Mouse (Mus musculus): ENCODE measurements around the gene Zbtb37. TPM values are rescaled to one million over a fixed set of nuclear protein-coding genes. Genes with fewer than 3 reads are reported as not detected.
"Not testable (repeated sequence)": the region's sequence is repeated elsewhere in the genome, so short reads cannot be mapped to it uniquely, and the experiment has no call there.

Zbtb37 gene
- polyA plus RNA-seq, 1 experiment, result 8.2 TPM

GRCm38 (mm10) chr1:161010436-161010835 is 24.2 kb downstream of the Zbtb37 start:
- TF ChIP-seq CTCF (IDR thresholded peaks at IDR 0.05; ENCODE audit: low read depth, low read length), result no peak
- TF ChIP-seq POLR2A (IDR thresholded peaks at IDR 0.05; ENCODE audit: borderline replicate concordance, low read depth, low read length), result no peak
- Histone ChIP-seq H3K27ac (ENCODE audit: insufficient read depth, low read depth, low read length) (no peak overlapping the region), H3K4me3 (ENCODE audit: insufficient read depth, low read length) (no peak overlapping the region), H3K4me1 (ENCODE audit: control insufficient read depth, insufficient read depth, low read length) (peaks cover 3% of the 10 kb centered on the region)

DNA sequence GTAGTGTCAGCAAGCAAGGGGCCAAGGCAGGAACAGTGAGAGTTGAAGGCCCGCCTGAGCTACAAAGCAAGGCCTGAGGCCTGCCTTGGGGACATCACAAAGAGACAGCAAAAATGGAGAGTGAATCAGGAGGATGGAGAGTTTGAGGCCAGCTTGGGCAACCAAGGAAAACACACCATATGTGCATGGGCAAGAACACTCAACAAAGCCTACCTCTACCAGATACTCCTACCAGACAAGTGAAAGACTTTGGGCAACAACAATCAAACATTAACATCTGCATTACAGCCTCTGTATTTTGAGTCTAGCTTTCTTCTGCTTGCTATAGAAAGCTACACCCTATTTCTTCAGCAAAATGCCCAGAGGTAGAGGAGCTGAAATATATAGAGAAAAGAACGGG is 26.6 kb downstream of the Zbtb37 start:
- no peak overlapping the region for H3K27ac ChIP-seq (ENCODE audit: insufficient read depth, low read depth, low read length)
- TF ChIP-seq POLR2A (IDR thresholded peaks at IDR 0.05; ENCODE audit: borderline replicate concordance, low read depth, low read length) (no peak), CTCF (IDR thresholded peaks at IDR 0.05; ENCODE audit: low read depth, low read length) (no peak)

DNA sequence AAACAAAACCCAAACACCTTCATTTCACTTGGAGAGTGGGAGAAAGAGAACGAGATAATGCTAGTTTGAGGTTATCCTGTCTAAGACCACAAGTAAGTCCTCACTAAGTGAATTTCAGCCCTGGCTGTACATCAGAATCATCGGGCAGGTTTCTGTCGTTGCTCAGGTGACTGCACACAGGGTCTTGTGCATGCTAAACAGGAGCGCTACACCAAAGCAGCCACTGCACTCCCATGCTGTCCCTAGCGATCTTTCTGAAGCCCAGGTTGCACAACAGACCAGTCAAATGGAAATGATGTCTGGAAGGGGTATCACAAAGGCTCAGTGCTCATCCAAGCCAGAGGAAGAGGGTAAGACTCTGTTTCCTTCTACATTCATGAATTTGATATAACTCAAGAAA is 28.2 kb downstream of the Zbtb37 start:
- TF ChIP-seq CTCF (IDR thresholded peaks at IDR 0.05; ENCODE audit: low read depth, low read length) (no peak), POLR2A (IDR thresholded peaks at IDR 0.05; ENCODE audit: borderline replicate concordance, low read depth, low read length) (no peak)
- no peak overlapping the region for H3K27ac ChIP-seq (ENCODE audit: insufficient read depth, low read depth, low read length)
- no peak overlapping the region for H3K4me3 ChIP-seq (ENCODE audit: insufficient read depth, low read length)
- H3K4me1 ChIP-seq (ENCODE audit: control insufficient read depth, insufficient read depth, low read length), result peaks cover 3% of the 10 kb centered on the region

More for the DNA sequence above, 26.6 kb downstream of the Zbtb37 start:
- Histone ChIP-seq H3K4me1 (ENCODE audit: control insufficient read depth, insufficient read depth, low read length) (peaks cover 3% of the 10 kb centered on the region), H3K4me3 (ENCODE audit: insufficient read depth, low read length) (no peak overlapping the region)

DNA sequence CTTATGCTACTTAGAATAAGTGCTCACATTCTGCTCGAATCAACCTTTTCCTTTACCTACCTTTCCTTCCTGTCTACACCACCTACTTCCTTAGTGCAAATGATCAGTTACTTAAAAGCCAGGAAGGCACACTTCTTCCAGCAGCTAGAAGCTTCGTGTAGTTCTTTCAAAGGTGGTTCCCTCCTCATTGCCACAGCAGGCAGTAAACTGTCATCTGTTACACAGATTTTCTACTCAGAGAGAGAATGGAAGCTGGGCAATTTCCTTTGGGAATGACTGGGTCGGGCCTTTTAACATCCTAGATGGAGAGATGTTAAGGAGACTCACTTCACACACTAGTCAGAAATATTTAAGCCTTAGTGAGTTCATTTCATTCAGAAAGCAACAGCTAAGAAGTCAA is 29.1 kb downstream of the Zbtb37 start:
- Histone ChIP-seq H3K4me3 (ENCODE audit: insufficient read depth, low read length) (no peak overlapping the region), H3K4me1 (ENCODE audit: control insufficient read depth, insufficient read depth, low read length) (peaks cover 3% of the 10 kb centered on the region), H3K27ac (ENCODE audit: insufficient read depth, low read depth, low read length) (no peak overlapping the region)
- no peak for TF ChIP-seq POLR2A (IDR thresholded peaks at IDR 0.05; ENCODE audit: borderline replicate concordance, low read depth, low read length)
- TF ChIP-seq CTCF (IDR thresholded peaks at IDR 0.05; ENCODE audit: low read depth, low read length), result no peak

GRCm38 (mm10) chr1:161004942-161005341 is 29.7 kb downstream of the Zbtb37 start:
- no peak overlapping the region for H3K4me3 ChIP-seq (ENCODE audit: insufficient read depth, low read length)
- H3K27ac ChIP-seq (ENCODE audit: insufficient read depth, low read depth, low read length), result no peak overlapping the region
- peaks cover 3% of the 10 kb centered on the region for H3K4me1 ChIP-seq (ENCODE audit: control insufficient read depth, insufficient read depth, low read length)
- TF ChIP-seq CTCF (IDR thresholded peaks at IDR 0.05; ENCODE audit: low read depth, low read length), result no peak
- TF ChIP-seq POLR2A (IDR thresholded peaks at IDR 0.05; ENCODE audit: borderline replicate concordance, low read depth, low read length), result no peak

GRCm38 (mm10) chr1:160993851-160994250 is 40.8 kb downstream of the Zbtb37 start:
- Histone ChIP-seq H3K4me1 (ENCODE audit: control insufficient read depth, insufficient read depth, low read length) (peaks cover 6% of the 10 kb centered on the region), H3K4me3 (ENCODE audit: insufficient read depth, low read length) (no peak overlapping the region), H3K27ac (ENCODE audit: insufficient read depth, low read depth, low read length) (no peak overlapping the region)
- TF ChIP-seq CTCF (IDR thresholded peaks at IDR 0.05; ENCODE audit: low read depth, low read length) (no peak), POLR2A (IDR thresholded peaks at IDR 0.05; ENCODE audit: borderline replicate concordance, low read depth, low read length) (no peak)

GRCm38 (mm10) chr1:160989395-160989794 is 45.3 kb downstream of the Zbtb37 start:
- H3K27ac ChIP-seq (ENCODE audit: insufficient read depth, low read depth, low read length), result no peak overlapping the region
- H3K4me1 ChIP-seq (ENCODE audit: control insufficient read depth, insufficient read depth, low read length), result peaks cover 6% of the 10 kb centered on the region
- TF ChIP-seq CTCF (IDR thresholded peaks at IDR 0.05; ENCODE audit: low read depth, low read length), result no peak
- TF ChIP-seq POLR2A (IDR thresholded peaks at IDR 0.05; ENCODE audit: borderline replicate concordance, low read depth, low read length), result no peak
- no peak overlapping the region for H3K4me3 ChIP-seq (ENCODE audit: insufficient read depth, low read length)

- Histone ChIP-seq H3K27ac (ENCODE audit: insufficient read depth, low read depth, low read length) (no peak overlapping the region), H3K4me3 (ENCODE audit: insufficient read depth, low read length) (no peak overlapping the region), H3K4me1 (ENCODE audit: control insufficient read depth, insufficient read depth, low read length) (no peaks in the 10 kb centered on the region)
- no peak for TF ChIP-seq POLR2A (IDR thresholded peaks at IDR 0.05; ENCODE audit: borderline replicate concordance, low read depth, low read length)
- no peak for TF ChIP-seq CTCF (IDR thresholded peaks at IDR 0.05; ENCODE audit: low read depth, low read length)
Observed at GRCm38 (mm10) chr1:160986881-160987635, 47.6 kb downstream of the Zbtb37 start.

DNA sequence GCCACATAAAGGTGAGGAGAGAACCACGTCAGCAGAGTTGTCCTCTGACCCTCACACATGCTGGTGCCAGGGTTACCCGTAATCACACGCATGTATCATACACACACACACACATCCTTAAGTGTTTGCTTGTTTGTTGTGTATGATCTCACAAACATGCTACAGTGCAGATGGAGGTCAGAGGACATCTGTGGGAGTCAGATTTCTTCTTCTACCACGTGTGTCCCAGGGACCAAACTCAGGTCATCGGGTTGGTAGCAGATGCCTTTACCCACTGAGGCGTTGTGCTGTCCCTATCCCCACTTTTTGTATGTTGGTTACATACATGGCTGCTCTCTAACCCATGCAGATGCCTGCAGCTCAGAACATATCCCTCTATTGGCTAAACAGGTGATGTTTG is 49.2 kb downstream of the Zbtb37 start:
- no peak for TF ChIP-seq POLR2A (IDR thresholded peaks at IDR 0.05; ENCODE audit: borderline replicate concordance, low read depth, low read length)
- TF ChIP-seq CTCF (IDR thresholded peaks at IDR 0.05; ENCODE audit: low read depth, low read length), result no peak
- Histone ChIP-seq H3K4me1 (ENCODE audit: control insufficient read depth, insufficient read depth, low read length) (no peaks in the 10 kb centered on the region), H3K27ac (ENCODE audit: insufficient read depth, low read depth, low read length) (no peak overlapping the region), H3K4me3 (ENCODE audit: insufficient read depth, low read length) (no peak overlapping the region)

GRCm38 (mm10) chr1:160984731-160985130 is 49.9 kb downstream of the Zbtb37 start:
- not testable (repeated sequence) for H3K4me1 ChIP-seq (ENCODE audit: control insufficient read depth, insufficient read depth, low read length); H3K4me3 ChIP-seq (ENCODE audit: insufficient read depth, low read length); H3K27ac ChIP-seq (ENCODE audit: insufficient read depth, low read depth, low read length)
